Mouse (Mus musculus): ENCODE results near the gene Nek5.

DNA sequence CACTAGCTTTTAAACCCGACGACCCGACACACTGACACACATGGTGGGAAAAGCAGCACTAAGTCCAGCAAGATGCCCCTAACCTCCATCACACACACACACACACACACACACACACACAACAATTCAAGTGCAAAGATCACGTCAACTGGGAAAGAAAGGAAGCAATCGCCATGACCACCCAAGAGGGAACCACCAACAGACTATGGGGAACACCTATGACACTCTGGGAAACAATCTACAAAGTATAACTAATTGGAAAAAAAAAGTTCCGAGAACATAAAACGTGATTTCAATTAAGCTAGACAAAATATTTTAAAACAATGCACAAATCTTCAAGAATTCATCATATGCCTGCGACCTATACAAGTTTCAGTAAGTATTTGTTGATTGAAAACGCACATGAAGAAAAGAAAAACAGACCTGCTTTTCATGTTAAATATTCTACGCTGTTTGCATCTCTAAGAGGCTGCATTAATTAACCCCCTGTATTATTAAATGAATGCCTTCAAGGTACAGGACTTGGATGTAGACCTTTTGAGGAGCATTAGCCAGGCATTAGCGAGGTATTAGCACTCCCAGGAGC lies 65.6 kb downstream of the Nek5 start:
- no peak for TF ChIP-seq ZC3H11A (IDR thresholded peaks at IDR 0.05; ENCODE audit: borderline replicate concordance, low read depth, low read length)
- TF ChIP-seq CHD2 (IDR thresholded peaks at IDR 0.05; ENCODE audit: low read depth, low read length): no peak
